Mouse (Mus musculus) forebrain, embryonic 10.5 days (tissue): ENCODE data around the gene Gpat2. TPM values are rescaled to one million over a fixed set of nuclear protein-coding genes. Genes with fewer than 3 reads are reported as not detected.

Experiments used
- DNase-seq: peaks from one replicate; pipeline ENCODE4 v3.0.0-alpha.2; 2017; ENCODE audit warnings: low spot score; ENCODE audit errors: extremely low spot score
- H3K27ac ChIP-seq: fragments of 300-500 bp; sonication (generic); 2 replicates; pipeline ENCODE4 v1.5.1; 2016; ENCODE audit warnings: mild to moderate bottlenecking
- H3K27me3 ChIP-seq: fragments of 300-500 bp; sonication (generic); 2 replicates; pipeline ENCODE4 v1.6.1; 2016; ENCODE audit warnings: mild to moderate bottlenecking; ENCODE audit not compliant: poor library complexity, severe bottlenecking
- H3K36me3 ChIP-seq: fragments of 300-500 bp; sonication (generic); replicated peaks from 2 replicates; pipeline ENCODE4 v1.6.1; 2016; ENCODE audit warnings: mild to moderate bottlenecking, moderate library complexity
- H3K4me1 ChIP-seq: fragments of 300-500 bp; sonication (generic); 2 replicates; pipeline ENCODE4 v1.6.1; 2016
- H3K4me3 ChIP-seq: fragments of 300-500 bp; sonication (generic); 2 replicates; pipeline ENCODE4 v1.5.1; 2016; ENCODE audit warnings: mild to moderate bottlenecking, moderate library complexity
- H3K9me3 ChIP-seq: fragments of 300-500 bp; sonication (generic); 2 replicates; pipeline ENCODE4 v1.6.1; 2016; ENCODE audit warnings: mild to moderate bottlenecking, moderate library complexity
- WGBS: fragments of 180-500 bp; shearing (Covaris S2); methylation state at CpG from one replicate; pipeline ENCODE4 v1.1.7; 2016; 5-methylcytosine and 5-hydroxymethylcytosine counted together
- polyA plus RNA-seq: library from polyadenylated mRNA; unstranded; fragments of >200 nt; fragmentation: Nextera tagmentation; extraction: Ambion mirVana; gene quantifications from 2 replicates; pipeline ENCODE4 v1.2.1, GENCODE M21; 2016

Gpat2 gene
- polyA plus RNA-seq, 1 experiment from 2014 or later: 0.14 TPM

DNA sequence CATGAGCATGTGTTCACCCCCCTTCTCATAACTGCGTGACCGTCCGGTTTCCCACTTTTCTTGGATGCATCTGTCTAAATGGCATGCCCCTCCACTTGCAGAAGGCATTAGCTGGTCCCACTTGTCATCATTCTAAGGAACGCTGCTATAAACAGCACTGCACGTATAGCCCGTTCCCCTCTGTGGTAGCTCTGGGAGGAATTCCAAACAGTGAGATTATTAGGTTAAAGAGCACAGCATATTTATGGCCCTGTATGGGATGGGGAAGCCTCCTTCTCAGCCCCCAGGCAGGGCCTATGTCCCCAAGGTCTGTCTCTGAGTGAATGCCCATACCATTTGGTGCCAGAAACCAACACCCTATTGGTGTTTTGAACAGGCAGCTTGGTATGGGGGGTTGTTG, 13.9 kb upstream of the Gpat2 start:
- H3K4me3 ChIP-seq: no peak overlapping the region
- H3K27me3 ChIP-seq: no peaks in the 10 kb centered on the region
- no peaks in the 10 kb centered on the region for H3K4me1 ChIP-seq
- H3K9me3 ChIP-seq: no peaks in the 10 kb centered on the region
- H3K27ac ChIP-seq: no peak overlapping the region
- WGBS: 91% methylated on average over 6 of the region's 6 CpGs
- no peaks in the 10 kb centered on the region for H3K36me3 ChIP-seq
- no peak for DNase-seq

DNA sequence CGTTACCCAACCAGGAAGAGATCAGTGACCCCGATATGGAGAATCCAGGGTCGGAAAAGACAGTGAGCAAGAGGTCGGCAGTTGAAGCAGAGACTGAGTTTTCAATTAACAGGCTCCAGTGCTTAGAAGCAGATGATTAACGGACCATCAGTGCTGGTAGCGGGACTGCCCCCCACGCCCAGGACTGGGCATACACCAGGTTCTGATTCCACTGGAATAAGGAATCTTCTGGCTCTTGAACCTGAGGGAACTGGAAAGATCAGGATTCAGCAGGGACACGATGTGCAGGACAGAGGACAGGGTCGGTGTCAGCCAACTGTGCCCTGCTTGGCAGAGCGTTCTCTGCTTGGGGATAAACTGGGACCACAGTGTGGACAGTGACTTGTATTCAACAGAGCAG, 9.2 kb upstream of the Gpat2 start:
- 83% methylated on average over 10 of the region's 10 CpGs for WGBS
- H3K9me3 ChIP-seq: no peaks in the 10 kb centered on the region
- no peak overlapping the region for H3K27ac ChIP-seq
- no peaks in the 10 kb centered on the region for H3K36me3 ChIP-seq
- H3K27me3 ChIP-seq: no peaks in the 10 kb centered on the region
- no peak overlapping the region for H3K4me3 ChIP-seq
- peaks cover 7% of the 10 kb centered on the region; the same call in 1 of the 2 replicates for H3K4me1 ChIP-seq
- no peak for DNase-seq

DNA sequence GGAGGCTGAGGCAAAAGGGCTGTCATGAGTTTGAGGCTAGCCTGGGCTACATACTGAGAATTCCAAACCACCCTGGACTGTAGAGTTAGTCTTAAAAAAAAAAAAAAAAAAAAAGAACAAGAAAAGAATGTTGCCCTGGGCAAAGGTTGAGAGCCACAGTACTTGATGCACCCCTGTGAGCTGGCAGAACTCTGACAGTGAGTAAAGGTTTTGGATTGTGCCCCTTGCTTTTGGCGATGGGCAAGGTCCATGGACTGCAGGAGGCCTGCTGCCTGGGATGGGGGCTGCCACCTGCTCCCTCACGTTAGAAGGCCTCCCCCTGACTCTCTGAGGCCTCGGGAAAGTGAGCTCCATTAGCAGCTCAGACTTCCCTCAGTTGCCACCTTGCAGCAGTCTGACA, 8.3 kb upstream of the Gpat2 start:
- Histone ChIP-seq H3K36me3 (no peaks in the 10 kb centered on the region), H3K9me3 (no peaks in the 10 kb centered on the region), H3K27ac (no peak overlapping the region), H3K4me1 (peaks cover 7% of the 10 kb centered on the region; the same call in 1 of the 2 replicates), H3K4me3 (no peak overlapping the region), H3K27me3 (no peaks in the 10 kb centered on the region)
- DNase-seq: no peak
- 61% methylated on average over 3 of the region's 3 CpGs for WGBS

DNA sequence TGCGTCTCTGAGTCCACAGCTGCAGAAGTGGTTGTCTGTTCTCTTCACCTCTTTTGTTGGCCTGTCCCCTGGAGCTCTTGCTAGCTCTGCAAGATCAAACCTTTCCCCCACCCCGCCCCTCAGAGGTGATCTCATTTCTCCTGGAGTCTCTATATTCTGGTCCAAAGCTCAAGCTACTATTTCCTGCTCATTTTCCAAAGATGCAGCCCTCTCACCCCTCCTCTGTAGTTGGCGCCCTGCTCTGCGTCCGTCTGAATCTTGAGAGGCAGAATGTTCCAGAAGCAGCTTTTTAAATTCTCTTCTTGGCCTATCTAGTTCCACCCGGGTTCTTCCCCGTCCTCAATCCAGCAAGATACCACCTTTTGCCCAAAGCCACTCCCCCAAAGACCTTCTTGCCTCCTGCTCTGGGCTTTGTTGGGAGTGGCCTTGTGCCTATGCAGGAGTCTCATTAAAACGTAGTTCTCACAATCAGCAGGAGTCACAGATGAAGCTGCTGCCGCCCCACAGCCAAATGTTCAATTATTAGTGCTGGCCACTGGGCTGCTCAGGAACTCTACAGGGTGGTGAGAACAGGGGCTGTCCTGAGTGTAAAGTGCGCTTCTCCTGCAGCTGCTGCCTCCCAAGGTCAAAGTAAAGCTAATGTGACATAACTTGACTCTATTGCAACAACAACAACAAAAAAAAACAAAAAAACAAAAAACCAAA, 6.6 kb upstream of the Gpat2 start:
- no peak overlapping the region for H3K4me3 ChIP-seq
- H3K9me3 ChIP-seq: no peaks in the 10 kb centered on the region
- no peak for DNase-seq
- no peaks in the 10 kb centered on the region for H3K27me3 ChIP-seq
- 73% methylated on average over 10 of the region's 10 CpGs for WGBS
- no peaks in the 10 kb centered on the region for H3K36me3 ChIP-seq
- H3K27ac ChIP-seq: no peak overlapping the region
- H3K4me1 ChIP-seq: peaks cover 7% of the 10 kb centered on the region; the same call in 1 of the 2 replicates

DNA sequence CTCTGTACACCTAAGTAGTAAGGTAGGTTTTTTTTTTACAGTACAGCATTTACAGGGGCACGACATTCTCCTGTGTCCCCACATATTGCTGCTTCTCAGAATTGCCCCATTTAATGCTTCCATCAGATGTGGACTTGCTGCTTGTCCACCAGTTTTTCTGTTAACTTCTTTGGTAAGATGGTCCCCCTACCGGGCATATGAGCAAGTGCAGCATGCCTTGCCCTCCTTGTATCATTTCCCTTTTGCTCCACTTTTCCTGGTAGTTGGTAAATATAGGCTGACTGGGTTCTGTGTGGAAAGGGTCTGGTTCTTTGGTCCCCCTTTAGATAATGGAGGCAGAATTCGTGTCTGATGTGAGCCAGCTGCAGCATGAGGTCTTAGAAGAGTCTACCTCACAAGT, 5.2 kb downstream of the Gpat2 start:
- Histone ChIP-seq H3K9me3 (no peaks in the 10 kb centered on the region), H3K27me3 (peaks cover 4% of the 10 kb centered on the region; the same call in 1 of the 2 replicates), H3K4me1 (no peaks in the 10 kb centered on the region), H3K36me3 (peaks cover 19% of the 10 kb centered on the region), H3K27ac (no peak overlapping the region), H3K4me3 (no peak overlapping the region)
- 22% methylated on average over 3 of the region's 3 CpGs for WGBS
- DNase-seq: peak; percentile 29

DNA sequence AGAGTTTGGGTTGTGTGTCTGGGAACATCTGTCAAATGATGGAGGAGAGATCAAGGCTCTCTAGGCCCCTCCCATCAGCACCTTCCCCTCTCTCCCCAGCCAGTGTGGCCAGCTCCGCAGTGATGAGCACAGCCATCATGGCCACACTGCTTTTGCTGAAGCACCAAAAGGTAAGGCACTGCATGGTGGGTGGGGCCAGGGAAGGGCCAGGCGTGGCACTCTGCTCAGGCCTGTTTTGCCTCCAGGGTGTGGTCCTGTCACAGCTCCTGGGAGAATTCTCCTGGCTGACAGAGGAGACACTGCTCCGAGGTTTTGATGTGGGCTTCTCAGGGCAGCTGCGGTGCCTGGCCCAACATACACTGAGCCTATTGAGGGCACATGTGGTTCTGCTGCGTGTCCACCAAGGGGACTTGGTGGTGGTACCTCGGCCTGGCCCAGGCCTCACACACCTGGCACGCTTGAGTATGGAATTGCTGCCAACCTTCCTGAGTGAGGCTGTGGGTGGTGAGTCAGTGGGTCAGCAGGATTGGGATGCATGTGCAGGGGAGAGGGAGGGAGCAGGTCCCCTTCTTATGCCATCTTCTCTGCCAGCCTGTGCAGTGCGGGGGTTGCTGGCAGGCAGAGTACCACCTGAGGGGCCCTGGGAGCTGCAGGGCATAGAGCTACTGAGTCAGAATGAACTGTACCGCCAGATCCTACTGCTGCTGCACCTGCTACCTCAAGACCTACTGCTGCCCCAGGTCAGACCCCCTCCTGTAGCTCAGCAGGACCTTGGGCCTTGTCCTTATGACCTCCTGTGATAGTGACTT, 8.7 kb downstream of the Gpat2 start:
- DNase-seq: no peak
- WGBS: 86% methylated on average over 8 of the region's 9 CpGs
- Histone ChIP-seq H3K9me3 (no peaks in the 10 kb centered on the region), H3K36me3 (peaks cover 47% of the 10 kb centered on the region), H3K27me3 (peaks cover 4% of the 10 kb centered on the region; the same call in 1 of the 2 replicates), H3K4me1 (no peaks in the 10 kb centered on the region), H3K27ac (no peak overlapping the region), H3K4me3 (no peak overlapping the region)

DNA sequence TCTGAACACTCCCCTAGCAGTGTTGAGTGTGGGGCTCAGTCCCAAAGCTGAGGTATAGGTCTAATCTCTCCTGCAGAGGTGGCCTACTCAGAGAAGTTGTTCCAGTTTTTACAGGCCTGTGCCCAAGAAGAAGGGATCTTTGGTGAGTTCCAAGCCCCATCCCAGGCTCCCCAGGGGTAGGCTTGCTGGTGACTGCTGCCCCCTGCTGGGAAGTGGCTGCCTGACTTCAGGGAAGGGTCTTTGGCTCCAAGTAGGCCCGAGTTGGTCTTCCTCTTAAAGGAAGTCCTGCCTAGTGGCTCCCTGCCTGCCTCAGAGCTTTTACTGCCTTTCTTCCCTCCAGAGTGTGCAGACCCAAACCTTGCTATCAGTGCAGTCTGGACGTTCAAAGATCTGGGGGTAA, 10.1 kb downstream of the Gpat2 start:
- no peak overlapping the region for H3K4me3 ChIP-seq
- peaks cover 47% of the 10 kb centered on the region for H3K36me3 ChIP-seq
- peaks cover 4% of the 10 kb centered on the region; the same call in 1 of the 2 replicates for H3K27me3 ChIP-seq
- WGBS: 40% methylated on average over 2 of the region's 2 CpGs
- no peak overlapping the region for H3K27ac ChIP-seq
- H3K4me1 ChIP-seq: no peaks in the 10 kb centered on the region
- no peaks in the 10 kb centered on the region for H3K9me3 ChIP-seq
- DNase-seq: peak; percentile 32

DNA sequence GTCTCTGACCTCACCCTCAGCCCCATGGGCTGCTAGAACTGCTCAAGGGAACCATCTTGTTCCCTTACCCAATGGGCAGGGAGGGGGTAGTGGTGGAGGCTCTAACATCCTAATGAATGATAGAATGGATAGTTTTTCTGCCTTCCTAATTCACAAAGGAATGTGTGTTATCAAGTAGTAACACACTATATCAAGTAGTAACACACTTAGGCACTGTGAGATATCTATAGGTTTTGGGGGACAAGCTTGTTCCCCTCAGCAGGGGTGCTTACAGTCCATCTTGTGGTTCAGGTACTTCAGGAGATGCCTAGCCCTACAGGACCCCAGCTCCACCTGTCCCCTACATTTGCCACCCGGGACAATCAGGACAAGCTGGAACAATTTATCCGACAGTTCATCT, 10.6 kb downstream of the Gpat2 start:
- H3K4me1 ChIP-seq: no peaks in the 10 kb centered on the region
- peaks cover 51% of the 10 kb centered on the region for H3K36me3 ChIP-seq
- WGBS: 93% methylated on average over 2 of the region's 2 CpGs
- no peak overlapping the region for H3K27ac ChIP-seq
- peaks cover 4% of the 10 kb centered on the region; the same call in 1 of the 2 replicates for H3K27me3 ChIP-seq
- no peaks in the 10 kb centered on the region for H3K9me3 ChIP-seq
- H3K4me3 ChIP-seq: no peak overlapping the region
- DNase-seq: no peak

DNA sequence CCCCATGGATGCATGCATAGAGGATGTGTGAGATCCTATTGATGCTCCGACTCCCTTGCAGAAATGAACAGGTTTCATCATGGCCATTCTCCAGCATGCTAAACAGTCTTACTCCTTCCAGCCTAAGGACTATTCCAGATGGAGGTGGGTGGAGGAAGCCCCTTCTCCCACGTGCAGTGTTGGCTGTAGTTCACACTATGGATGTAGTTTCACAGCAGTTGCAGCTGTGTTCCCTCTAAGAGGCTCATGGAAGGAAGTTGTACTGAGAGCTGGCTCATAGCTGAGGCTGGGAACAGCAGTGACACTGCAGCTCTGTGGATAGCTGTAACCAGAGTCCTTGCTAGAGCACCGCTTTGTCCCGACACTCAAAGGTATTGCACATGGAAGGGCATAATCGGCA, 12.7 kb downstream of the Gpat2 start:
- peaks cover 54% of the 10 kb centered on the region for H3K36me3 ChIP-seq
- H3K27ac ChIP-seq: no peak overlapping the region
- no peak overlapping the region for H3K4me3 ChIP-seq
- WGBS: 87% methylated on average over 5 of the region's 5 CpGs
- 0 out of 2 replicates have a peak, but pooled peaks cover under 1% of the 10 kb centered on the region for H3K4me1 ChIP-seq
- DNase-seq: no peak
- H3K27me3 ChIP-seq: no peaks in the 10 kb centered on the region
- H3K9me3 ChIP-seq: no peaks in the 10 kb centered on the region

DNA sequence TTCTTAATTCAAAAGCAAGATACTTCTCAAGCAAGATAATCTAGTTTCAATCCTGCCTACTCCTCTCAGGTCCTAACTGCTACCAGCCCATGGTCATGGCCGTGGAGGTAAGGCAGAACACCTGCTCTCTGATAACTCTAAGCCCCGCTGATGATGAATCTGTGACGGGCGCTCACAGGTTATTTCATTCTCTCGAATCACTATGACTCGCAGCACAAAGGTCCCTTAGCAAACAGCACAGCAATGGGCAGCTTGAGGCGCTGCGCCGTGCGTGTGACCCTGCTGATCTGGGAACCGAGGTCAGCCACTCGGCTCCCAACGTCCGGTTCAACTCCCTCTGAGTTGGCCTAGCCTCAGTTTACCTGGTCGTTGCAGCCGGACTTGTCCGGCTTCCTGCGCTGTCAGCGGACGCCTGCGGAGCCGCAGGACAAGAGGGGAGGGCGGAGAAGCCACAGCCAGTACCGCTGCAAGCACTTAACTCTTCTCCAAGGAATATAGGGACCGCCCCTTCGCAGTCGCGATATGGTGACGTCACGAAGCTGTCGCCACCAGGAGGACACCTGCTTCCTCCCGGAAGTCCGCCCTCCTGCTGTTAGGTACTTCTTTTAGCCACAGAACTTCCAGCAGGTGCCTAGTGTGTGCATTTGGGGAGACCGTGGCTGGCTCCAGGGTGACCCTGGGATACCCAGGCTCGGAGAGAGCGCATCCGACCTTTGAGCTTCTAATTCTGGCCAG, 19.2 kb downstream of the Gpat2 start, which contains the start of gene Fahd2a:
Gene Fahd2a (minus strand): TSS at position 511 of the 735 bp plus-strand sequence.
- peak; percentile 90 for DNase-seq
- H3K27ac ChIP-seq: peak within 1 kb of the TSS; percentile 82
- peaks cover 22% of the 10 kb centered on the region for H3K4me1 ChIP-seq

DNA sequence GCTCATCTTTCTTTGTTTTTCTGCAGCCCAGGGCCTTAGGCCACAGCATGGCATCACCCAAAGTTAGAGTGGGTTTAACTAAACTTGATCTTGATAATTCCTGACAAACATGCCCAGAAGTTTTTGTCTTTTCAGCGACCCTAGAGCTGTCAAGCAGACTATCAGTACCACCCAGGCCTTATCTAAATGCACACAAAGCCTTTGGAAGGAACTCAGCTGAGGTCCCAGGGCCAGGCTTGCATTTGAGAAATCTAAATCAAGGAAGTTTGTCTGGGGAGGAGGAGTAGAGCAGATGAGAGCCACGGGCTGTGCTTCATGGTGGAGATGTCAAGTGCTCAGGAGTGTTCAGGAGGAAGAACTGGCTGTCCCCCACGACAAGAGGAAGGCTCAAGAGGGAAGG, 21.8 kb downstream of the Gpat2 start:
- peaks cover 19% of the 10 kb centered on the region; the same call in 1 of the 2 replicates for H3K27me3 ChIP-seq
- H3K4me3 ChIP-seq: no peak overlapping the region
- WGBS: 57% methylated on average over 3 of the region's 3 CpGs
- H3K9me3 ChIP-seq: no peaks in the 10 kb centered on the region
- peaks cover 26% of the 10 kb centered on the region for H3K4me1 ChIP-seq
- no peak for DNase-seq
- H3K36me3 ChIP-seq: peaks cover 2% of the 10 kb centered on the region; the same call in 1 of the 2 replicates
- no peak overlapping the region for H3K27ac ChIP-seq

More for the DNA sequence above, 19.2 kb downstream of the Gpat2 start, which contains the start of gene Fahd2a:
- Histone ChIP-seq H3K4me3 (peak within 1 kb of the TSS; percentile 73), H3K9me3 (no peaks in the 10 kb centered on the region), H3K36me3 (peaks cover 7% of the 10 kb centered on the region), H3K27me3 (peaks cover 5% of the 10 kb centered on the region; the same call in 1 of the 2 replicates)
- WGBS: 3% methylated on average over 37 of the region's 37 CpGs

DNA sequence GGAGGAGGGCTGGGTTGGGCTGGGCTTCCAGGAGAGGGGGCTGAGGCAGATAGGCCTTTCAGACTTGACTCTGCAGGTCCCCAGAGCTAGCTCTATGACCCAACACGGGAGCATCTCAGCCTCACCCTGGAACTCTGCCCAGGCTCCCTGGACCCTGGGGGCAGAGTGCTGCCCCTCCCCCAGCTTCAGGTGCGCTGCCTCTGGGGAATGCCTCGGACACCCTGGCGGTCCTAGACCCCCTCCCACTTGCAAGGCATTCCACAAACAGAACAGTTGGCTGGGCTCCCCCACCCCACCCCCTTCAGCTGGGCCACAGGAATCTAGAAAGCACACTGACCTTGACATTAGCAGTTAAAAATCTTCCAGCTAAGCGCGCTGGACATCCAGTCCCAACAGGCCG, 24.7 kb downstream of the Gpat2 start:
- H3K27ac ChIP-seq: no peak overlapping the region
- H3K9me3 ChIP-seq: no peaks in the 10 kb centered on the region
- peaks cover 7% of the 10 kb centered on the region for H3K4me1 ChIP-seq
- H3K27me3 ChIP-seq: peaks cover 31% of the 10 kb centered on the region
- DNase-seq: no peak
- 54% methylated on average over 7 of the region's 7 CpGs for WGBS
- H3K4me3 ChIP-seq: no peak overlapping the region
- no peaks in the 10 kb centered on the region for H3K36me3 ChIP-seq
